Mouse (Mus musculus): ENCODE measurements at regions not wholly inside any gene's neighbourhood (a gene's known extent, or its start where the extent isn't known, plus 50 kb on each side); places are given as distances from the start of the nearest gene placed in this dataset.

DNA sequence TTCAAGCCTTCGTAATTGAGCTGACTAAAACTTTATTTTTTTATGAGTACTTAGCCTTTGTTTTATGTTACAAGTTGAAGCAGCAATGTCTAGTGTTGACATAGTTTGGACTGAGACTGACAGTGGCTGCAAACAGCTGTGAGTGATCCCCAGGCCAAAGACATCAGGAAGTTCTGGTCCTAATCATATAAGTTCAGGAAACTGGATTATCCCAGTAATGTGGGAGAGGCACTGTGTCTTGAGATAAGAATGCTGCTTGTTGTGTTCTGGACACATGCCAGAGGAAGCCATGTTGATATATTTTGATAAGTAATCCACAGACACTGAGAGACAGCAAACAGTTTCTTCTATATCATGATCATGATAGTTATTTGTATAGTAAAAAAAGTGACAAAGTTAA lies 153.4 kb downstream of the Lrriq3 start:
- H3K27me3 ChIP-seq (ENCODE audit: control insufficient read depth, insufficient read depth, low read length) = no peaks in the 10 kb centered on the region
- no peak for ATAC-seq (ENCODE audit: low FRiP score)
- H3K4me1 ChIP-seq (replicated peaks; ENCODE audit: control insufficient read depth, insufficient read depth, low read length) = no peaks in the 10 kb centered on the region
- H3K36me3 ChIP-seq (ENCODE audit: control insufficient read depth, insufficient read depth, low read length) = no peaks in the 10 kb centered on the region
- no peaks in the 10 kb centered on the region for H3K9me3 ChIP-seq (ENCODE audit: control insufficient read depth, low read length)
- no peak for DNase-seq (ENCODE audit: low spot score)
- no peak overlapping the region for H3K4me2 ChIP-seq (replicated peaks; ENCODE audit: low read depth, low read length)
- H3K27ac ChIP-seq (ENCODE audit: low read depth, low read length) = no peak overlapping the region
- H3K9ac ChIP-seq (ENCODE audit: low read depth, low read length) = no peak overlapping the region
- no peak overlapping the region for H3K4me3 ChIP-seq (ENCODE audit: low read depth, low read length)
- 83% methylated on average over 1 of the region's 1 CpGs for WGBS

- Histone ChIP-seq H3K27ac (ENCODE audit: low read depth, low read length) (no peak overlapping the region), H3K4me2 (replicated peaks; ENCODE audit: low read depth, low read length) (no peak overlapping the region), H3K4me1 (replicated peaks; ENCODE audit: control insufficient read depth, insufficient read depth, low read length) (no peaks in the 10 kb centered on the region), H3K4me3 (ENCODE audit: low read depth, low read length) (no peak overlapping the region), H3K27me3 (ENCODE audit: control insufficient read depth, insufficient read depth, low read length) (no peaks in the 10 kb centered on the region), H3K36me3 (ENCODE audit: control insufficient read depth, insufficient read depth, low read length) (no peaks in the 10 kb centered on the region), H3K9me3 (ENCODE audit: control insufficient read depth, low read length) (no peaks in the 10 kb centered on the region), H3K9ac (ENCODE audit: low read depth, low read length) (no peak overlapping the region)
- WGBS = 79% methylated on average over 2 of the region's 2 CpGs
- ATAC-seq (ENCODE audit: low FRiP score) (no peak), DNase-seq (ENCODE audit: low spot score) (no peak)
These were observed 153.9 kb downstream of the Lrriq3 start for GRCm38 (mm10) chr3:155247124-155247523.

GRCm38 (mm10) chr3:155247929-155248328 lies 154.7 kb downstream of the Lrriq3 start:
- no peaks in the 10 kb centered on the region for H3K27me3 ChIP-seq (ENCODE audit: control insufficient read depth, insufficient read depth, low read length)
- no peaks in the 10 kb centered on the region for H3K9me3 ChIP-seq (ENCODE audit: control insufficient read depth, low read length)
- no peak for DNase-seq (ENCODE audit: low spot score)
- no peak overlapping the region for H3K4me2 ChIP-seq (replicated peaks; ENCODE audit: low read depth, low read length)
- H3K4me1 ChIP-seq (replicated peaks; ENCODE audit: control insufficient read depth, insufficient read depth, low read length) = no peaks in the 10 kb centered on the region
- no peaks in the 10 kb centered on the region for H3K36me3 ChIP-seq (ENCODE audit: control insufficient read depth, insufficient read depth, low read length)
- H3K9ac ChIP-seq (ENCODE audit: low read depth, low read length) = no peak overlapping the region
- H3K4me3 ChIP-seq (ENCODE audit: low read depth, low read length) = no peak overlapping the region
- ATAC-seq (ENCODE audit: low FRiP score) = no peak
- H3K27ac ChIP-seq (ENCODE audit: low read depth, low read length) = no peak overlapping the region
- 87% methylated on average over 1 of the region's 1 CpGs for WGBS

DNA sequence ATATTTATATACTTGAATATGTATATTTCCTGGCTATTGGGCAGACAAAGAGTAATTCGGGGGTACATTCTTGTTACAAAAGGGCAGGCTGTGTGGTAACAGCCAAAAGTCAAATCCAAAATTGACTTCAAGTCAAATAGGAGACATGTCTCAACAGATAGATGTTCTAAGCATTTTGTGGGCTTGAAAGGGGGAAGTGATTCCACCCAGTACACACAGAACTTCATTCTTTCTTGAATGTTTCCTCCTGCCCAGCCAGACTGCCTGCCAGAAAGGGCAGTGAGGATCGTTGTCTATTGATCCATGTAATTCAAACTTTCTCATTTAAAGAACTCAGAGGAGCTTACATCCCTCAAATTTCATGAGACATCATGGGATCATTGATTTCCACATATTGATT lies 157.7 kb downstream of the Lrriq3 start:
- DNase-seq (ENCODE audit: low spot score) (no peak), ATAC-seq (ENCODE audit: low FRiP score) (no peak)
- Histone ChIP-seq H3K4me3 (ENCODE audit: low read depth, low read length) (no peak overlapping the region), H3K27me3 (ENCODE audit: control insufficient read depth, insufficient read depth, low read length) (no peaks in the 10 kb centered on the region), H3K9ac (ENCODE audit: low read depth, low read length) (no peak overlapping the region), H3K4me2 (replicated peaks; ENCODE audit: low read depth, low read length) (no peak overlapping the region), H3K36me3 (ENCODE audit: control insufficient read depth, insufficient read depth, low read length) (no peaks in the 10 kb centered on the region), H3K4me1 (replicated peaks; ENCODE audit: control insufficient read depth, insufficient read depth, low read length) (no peaks in the 10 kb centered on the region), H3K9me3 (ENCODE audit: control insufficient read depth, low read length) (no peaks in the 10 kb centered on the region), H3K27ac (ENCODE audit: low read depth, low read length) (no peak overlapping the region)
- 91% methylated on average over 2 of the region's 2 CpGs for WGBS

DNA sequence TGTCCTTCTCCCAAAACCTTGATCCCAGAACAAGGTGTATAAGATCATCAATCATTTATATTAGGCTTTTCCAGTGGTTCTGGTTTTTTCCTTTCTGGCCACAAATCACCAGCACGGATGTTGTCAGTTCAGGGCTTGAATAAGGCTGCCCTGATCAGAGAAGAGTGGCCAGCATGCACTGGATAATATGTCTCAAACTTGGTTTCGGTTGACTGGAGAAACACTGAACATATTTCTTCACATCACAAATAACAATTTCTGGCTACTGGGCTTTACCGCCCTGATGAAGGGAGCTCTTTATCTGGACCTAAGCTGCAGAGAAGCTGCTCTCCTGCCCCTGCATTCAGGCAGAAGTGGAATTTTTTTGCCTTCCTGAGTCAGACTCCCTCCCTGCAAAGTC lies 205.0 kb downstream of the Lrriq3 start:
- H3K9me3 ChIP-seq (ENCODE audit: control insufficient read depth, low read length) = no peaks in the 10 kb centered on the region
- H3K27ac ChIP-seq (ENCODE audit: low read depth, low read length) = no peak overlapping the region
- DNase-seq (ENCODE audit: low spot score) (no peak), ATAC-seq (ENCODE audit: low FRiP score) (no peak)
- H3K4me2 ChIP-seq (replicated peaks; ENCODE audit: low read depth, low read length) = no peak overlapping the region
- WGBS = 88% methylated on average over 3 of the region's 3 CpGs
- no peak overlapping the region for H3K4me3 ChIP-seq (ENCODE audit: low read depth, low read length)
- no peaks in the 10 kb centered on the region for H3K27me3 ChIP-seq (ENCODE audit: control insufficient read depth, insufficient read depth, low read length)
- no peak overlapping the region for H3K9ac ChIP-seq (ENCODE audit: low read depth, low read length)
- H3K4me1 ChIP-seq (replicated peaks; ENCODE audit: control insufficient read depth, insufficient read depth, low read length) = no peaks in the 10 kb centered on the region
- H3K36me3 ChIP-seq (ENCODE audit: control insufficient read depth, insufficient read depth, low read length) = no peaks in the 10 kb centered on the region

DNA sequence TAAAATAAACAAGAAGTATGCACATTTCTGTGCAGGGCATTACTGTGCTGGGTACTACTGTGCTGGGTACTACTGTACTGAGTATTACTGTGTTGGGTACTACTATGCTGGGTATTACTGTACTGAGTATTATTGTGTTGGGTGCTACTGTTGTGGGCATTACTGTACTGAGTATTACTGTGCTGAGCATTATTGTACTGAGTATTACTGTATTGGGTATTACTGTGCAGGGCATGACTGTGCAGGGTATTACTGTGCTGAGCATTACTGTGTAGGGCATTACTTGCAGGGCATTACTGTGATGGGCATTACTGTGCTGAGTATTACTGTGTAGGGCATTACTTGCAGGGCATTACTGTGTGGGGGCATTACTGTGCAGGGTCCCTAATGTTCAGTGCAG lies 205.5 kb downstream of the Lrriq3 start:
- Histone ChIP-seq H3K4me3 (ENCODE audit: low read depth, low read length) (no peak overlapping the region), H3K4me1 (replicated peaks; ENCODE audit: control insufficient read depth, insufficient read depth, low read length) (no peaks in the 10 kb centered on the region), H3K4me2 (replicated peaks; ENCODE audit: low read depth, low read length) (no peak overlapping the region), H3K27me3 (ENCODE audit: control insufficient read depth, insufficient read depth, low read length) (no peaks in the 10 kb centered on the region), H3K36me3 (ENCODE audit: control insufficient read depth, insufficient read depth, low read length) (no peaks in the 10 kb centered on the region), H3K9ac (ENCODE audit: low read depth, low read length) (no peak overlapping the region), H3K27ac (ENCODE audit: low read depth, low read length) (no peak overlapping the region), H3K9me3 (ENCODE audit: control insufficient read depth, low read length) (no peaks in the 10 kb centered on the region)
- DNase-seq (ENCODE audit: low spot score) (no peak), ATAC-seq (ENCODE audit: low FRiP score) (peak; percentile 53)

- Histone ChIP-seq H3K27me3 (ENCODE audit: control insufficient read depth, insufficient read depth, low read length) (no peaks in the 10 kb centered on the region), H3K4me1 (replicated peaks; ENCODE audit: control insufficient read depth, insufficient read depth, low read length) (no peaks in the 10 kb centered on the region), H3K27ac (ENCODE audit: low read depth, low read length) (no peak overlapping the region), H3K9ac (ENCODE audit: low read depth, low read length) (no peak overlapping the region), H3K9me3 (ENCODE audit: control insufficient read depth, low read length) (no peaks in the 10 kb centered on the region), H3K4me2 (replicated peaks; ENCODE audit: low read depth, low read length) (no peak overlapping the region), H3K4me3 (ENCODE audit: low read depth, low read length) (no peak overlapping the region), H3K36me3 (ENCODE audit: control insufficient read depth, insufficient read depth, low read length) (no peaks in the 10 kb centered on the region)
- no peak for DNase-seq (ENCODE audit: low spot score)
- WGBS = 84% methylated on average over 2 of the region's 2 CpGs
- ATAC-seq (ENCODE audit: low FRiP score) = no peak
These were observed 229.1 kb downstream of the Lrriq3 start for GRCm38 (mm10) chr3:155322322-155322721.

DNA sequence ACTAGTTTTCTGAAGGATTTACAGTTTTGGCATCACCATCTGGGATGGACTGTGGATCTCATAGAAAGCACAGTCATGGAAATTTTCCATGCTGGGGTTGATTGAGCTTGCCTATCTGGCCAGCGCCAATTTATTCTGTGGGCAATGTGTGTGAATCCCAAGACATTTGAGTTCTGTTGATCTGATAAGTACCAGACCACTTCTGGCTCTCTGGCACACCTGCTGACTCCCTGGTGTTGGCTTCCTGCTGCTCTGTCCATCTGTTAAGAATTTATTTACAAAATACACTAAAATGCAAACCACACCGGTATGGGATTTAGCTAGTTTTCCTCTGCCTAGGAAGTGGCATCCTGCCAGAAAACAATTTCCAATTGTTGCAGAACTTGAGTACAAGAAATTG lies 236.5 kb downstream of the Lrriq3 start:
- no peak for ATAC-seq (ENCODE audit: low FRiP score)
- Histone ChIP-seq H3K4me1 (replicated peaks; ENCODE audit: control insufficient read depth, insufficient read depth, low read length) (no peaks in the 10 kb centered on the region), H3K27me3 (ENCODE audit: control insufficient read depth, insufficient read depth, low read length) (no peaks in the 10 kb centered on the region), H3K9ac (ENCODE audit: low read depth, low read length) (no peak overlapping the region), H3K4me2 (replicated peaks; ENCODE audit: low read depth, low read length) (no peak overlapping the region), H3K27ac (ENCODE audit: low read depth, low read length) (no peak overlapping the region), H3K36me3 (ENCODE audit: control insufficient read depth, insufficient read depth, low read length) (no peaks in the 10 kb centered on the region), H3K4me3 (ENCODE audit: low read depth, low read length) (no peak overlapping the region), H3K9me3 (ENCODE audit: control insufficient read depth, low read length) (no peaks in the 10 kb centered on the region)
- 75% methylated on average over 2 of the region's 2 CpGs for WGBS
- DNase-seq (ENCODE audit: low spot score) = no peak

- Histone ChIP-seq H3K27ac (ENCODE audit: low read depth, low read length) (no peak overlapping the region), H3K9me3 (ENCODE audit: control insufficient read depth, low read length) (no peaks in the 10 kb centered on the region), H3K36me3 (ENCODE audit: control insufficient read depth, insufficient read depth, low read length) (no peaks in the 10 kb centered on the region), H3K27me3 (ENCODE audit: control insufficient read depth, insufficient read depth, low read length) (no peaks in the 10 kb centered on the region), H3K9ac (ENCODE audit: low read depth, low read length) (no peak overlapping the region), H3K4me3 (ENCODE audit: low read depth, low read length) (no peak overlapping the region), H3K4me1 (replicated peaks; ENCODE audit: control insufficient read depth, insufficient read depth, low read length) (no peaks in the 10 kb centered on the region), H3K4me2 (replicated peaks; ENCODE audit: low read depth, low read length) (no peak overlapping the region)
- 82% methylated on average over 1 of the region's 1 CpGs for WGBS
- ATAC-seq (ENCODE audit: low FRiP score) (no peak), DNase-seq (ENCODE audit: low spot score) (no peak)
These were observed 256.0 kb downstream of the Lrriq3 start for GRCm38 (mm10) chr3:155349185-155349584.
